Mouse (Mus musculus): ENCODE data around the gene D10Wsu102e.

The D10Wsu102e gene

GRCm38 (mm10) chr10:83359956-83360355, at the start of gene D10Wsu102e:
TSS of gene D10Wsu102e (plus strand) at chr10:83360221.
- DNase-seq (ENCODE audit: low read depth, low spot score) = peak; percentile 98

GRCm38 (mm10) chr10:83310356-83310755, 49.7 kb upstream of the D10Wsu102e start:
- no peak for DNase-seq (ENCODE audit: low read depth, low spot score)

GRCm38 (mm10) chr10:83313033-83313432, 47.0 kb upstream of the D10Wsu102e start:
- DNase-seq (ENCODE audit: low read depth, low spot score) = no peak

- DNase-seq (ENCODE audit: low read depth, low spot score) = no peak
Observed at GRCm38 (mm10) chr10:83320396-83320795, 39.6 kb upstream of the D10Wsu102e start.

GRCm38 (mm10) chr10:83320870-83321269, 39.2 kb upstream of the D10Wsu102e start:
- no peak for DNase-seq (ENCODE audit: low read depth, low spot score)

- no peak for DNase-seq (ENCODE audit: low read depth, low spot score)
Observed at GRCm38 (mm10) chr10:83321528-83321927, 38.5 kb upstream of the D10Wsu102e start.

- DNase-seq (ENCODE audit: low read depth, low spot score) = no peak
Observed at GRCm38 (mm10) chr10:83322551-83323100, 37.4 kb upstream of the D10Wsu102e start.

- no peak for DNase-seq (ENCODE audit: low read depth, low spot score)
Observed at GRCm38 (mm10) chr10:83324871-83325270, 35.1 kb upstream of the D10Wsu102e start.

- DNase-seq (ENCODE audit: low read depth, low spot score) = no peak
Observed at GRCm38 (mm10) chr10:83325903-83326302, 34.1 kb upstream of the D10Wsu102e start.

- no peak for DNase-seq (ENCODE audit: low read depth, low spot score)
Observed at GRCm38 (mm10) chr10:83326648-83327285, 33.3 kb upstream of the D10Wsu102e start.

GRCm38 (mm10) chr10:83328791-83329190, 31.2 kb upstream of the D10Wsu102e start:
- DNase-seq (ENCODE audit: low read depth, low spot score) = no peak

- DNase-seq (ENCODE audit: low read depth, low spot score) = no peak
Observed at GRCm38 (mm10) chr10:83330336-83330735, 29.7 kb upstream of the D10Wsu102e start.

GRCm38 (mm10) chr10:83331811-83332210, 28.2 kb upstream of the D10Wsu102e start:
- DNase-seq (ENCODE audit: low read depth, low spot score) = no peak

GRCm38 (mm10) chr10:83332581-83332980, 27.4 kb upstream of the D10Wsu102e start:
- DNase-seq (ENCODE audit: low read depth, low spot score) = no peak

GRCm38 (mm10) chr10:83336336-83336735, 23.7 kb upstream of the D10Wsu102e start:
- no peak for DNase-seq (ENCODE audit: low read depth, low spot score)

GRCm38 (mm10) chr10:83337159-83337951, 22.7 kb upstream of the D10Wsu102e start, which contains the start of gene Slc41a2:
TSS of gene Slc41a2 (minus strand) at chr10:83337882.
- DNase-seq (ENCODE audit: low read depth, low spot score) = no peak

GRCm38 (mm10) chr10:83337971-83338598, 21.9 kb upstream of the D10Wsu102e start:
- no peak for DNase-seq (ENCODE audit: low read depth, low spot score)

GRCm38 (mm10) chr10:83341226-83341625, 18.8 kb upstream of the D10Wsu102e start:
- no peak for DNase-seq (ENCODE audit: low read depth, low spot score)

GRCm38 (mm10) chr10:83343171-83343570, 16.9 kb upstream of the D10Wsu102e start:
- DNase-seq (ENCODE audit: low read depth, low spot score) = no peak

- DNase-seq (ENCODE audit: low read depth, low spot score) = peak; percentile 68
Observed at GRCm38 (mm10) chr10:83343828-83344685, 16.0 kb upstream of the D10Wsu102e start.

GRCm38 (mm10) chr10:83345693-83346358, 14.2 kb upstream of the D10Wsu102e start:
- DNase-seq (ENCODE audit: low read depth, low spot score) = peak; percentile 83
